Comparison of ENCODE assay signal across 12 mouse cellular contexts in the genomic region with DNA sequence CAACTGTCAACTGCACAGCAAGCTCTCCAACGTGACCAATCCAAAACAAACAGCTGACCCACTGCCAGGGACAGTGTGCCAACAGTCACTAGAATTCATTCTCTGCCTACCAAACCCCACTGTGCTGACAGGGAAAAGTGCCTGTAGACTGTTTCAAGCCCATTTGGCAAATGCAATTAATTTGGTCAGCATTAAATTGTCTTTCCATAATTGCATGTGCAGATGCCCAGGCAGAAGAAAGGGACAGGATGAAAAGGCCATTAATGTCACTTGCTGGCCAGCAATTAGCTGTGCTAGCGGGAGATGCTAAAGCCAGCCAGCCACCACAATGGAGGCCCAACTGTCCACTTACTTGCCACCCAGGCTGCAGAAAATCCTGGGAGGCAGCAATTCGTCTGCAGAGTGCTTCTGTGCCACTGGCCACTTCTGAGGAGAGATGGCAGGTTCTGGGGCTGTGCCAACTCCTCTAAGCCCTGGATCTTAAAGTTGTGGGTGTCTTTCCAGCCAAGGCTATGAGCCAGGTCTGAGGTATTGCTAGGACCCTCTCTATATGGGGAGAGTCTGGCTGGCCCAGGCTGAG.
A peak's percentile ranks its signal among the peaks of the same experiment; 100 is the strongest.
DNase-seq lines count a peak whose midpoint lies in the region; ATAC-seq lines count a peak whose summit lies in the region.
"Had no signal": no experiment of that assay in that cellular context is flagged by ENCODE, and none has a peak within 500 bp of the region (broad histone marks: within the 10 kb centered on the region; RNA-seq: fewer than 3 reads in every experiment).

No protein-coding gene starts in this region.

- H3K36me3 ChIP-seq in forebrain, embryonic 15.5 days: no peaks in the 10 kb centered on the region
- H3K36me3 ChIP-seq in forebrain, embryonic 11.5 days (ENCODE audit: control insufficient read depth, insufficient read depth, low read length): no peaks in the 10 kb centered on the region
- H3K36me3 ChIP-seq in forebrain, embryonic 16.5 days (ENCODE audit: control insufficient read depth, insufficient read depth): no peaks in the 10 kb centered on the region
- H3K36me3 ChIP-seq: limb, embryonic 13.5 days had no signal

- H3K27ac ChIP-seq in forebrain, embryonic 15.5 days (replicated peaks): no peak overlapping the region
- H3K27ac ChIP-seq in forebrain, embryonic 11.5 days (ENCODE audit: low read depth, low read length): no peak overlapping the region
- H3K27ac ChIP-seq in forebrain, embryonic 16.5 days (ENCODE audit: low read length): no peak overlapping the region
- H3K27ac ChIP-seq: limb, embryonic 13.5 days; macrophage had no signal

- no peak overlapping the region for H3K4me2 ChIP-seq in forebrain, embryonic 15.5 days (replicated peaks)
- H3K4me2 ChIP-seq in forebrain, embryonic 11.5 days (ENCODE audit: low read depth, low read length, severe bottlenecking): no peak overlapping the region
- no peak overlapping the region for H3K4me2 ChIP-seq in forebrain, embryonic 16.5 days (ENCODE audit: low read length)
- H3K4me2 ChIP-seq: limb, embryonic 13.5 days had no signal

- H3K4me3 ChIP-seq in forebrain, embryonic 15.5 days: no peak overlapping the region
- H3K4me3 ChIP-seq in forebrain, embryonic 11.5 days (ENCODE audit: low read depth, low read length): no peak overlapping the region
- no peak overlapping the region for H3K4me3 ChIP-seq in forebrain, embryonic 16.5 days (replicated peaks; ENCODE audit: low read length)
- H3K4me3 ChIP-seq: erythroblast, embryonic 14.5 days; limb, embryonic 13.5 days had no signal

- 0 out of 2 replicates have a peak, but pooled peaks cover 2% of the 10 kb centered on the region for H3K27me3 ChIP-seq in forebrain, embryonic 15.5 days
- H3K27me3 ChIP-seq in forebrain, embryonic 11.5 days (ENCODE audit: control insufficient read depth, insufficient read depth, low read length): no peaks in the 10 kb centered on the region
- H3K27me3 ChIP-seq in forebrain, embryonic 16.5 days (replicated peaks; ENCODE audit: control insufficient read depth, insufficient read depth, low read length): peaks cover 7% of the 10 kb centered on the region
- H3K27me3 ChIP-seq: limb, embryonic 13.5 days had no signal

- peaks cover 6% of the 10 kb centered on the region; the same call in 1 of the 2 replicates for H3K4me1 ChIP-seq in forebrain, embryonic 15.5 days
- no peaks in the 10 kb centered on the region for H3K4me1 ChIP-seq in forebrain, embryonic 11.5 days (replicated peaks; ENCODE audit: control insufficient read depth, insufficient read depth, low read length)
- peaks cover 7% of the 10 kb centered on the region for H3K4me1 ChIP-seq in forebrain, embryonic 16.5 days (replicated peaks; ENCODE audit: control insufficient read depth, insufficient read depth, low read length)

- no peak for DNase-seq in forebrain, embryonic 11.5 days (ENCODE audit: low spot score)
- peak; percentile 25 for DNase-seq in right cerebral cortex, postnatal 4 days
- DNase-seq in right cerebral cortex, adult 2 months (ENCODE audit: low spot score in 2 of 2): no peak
- DNase-seq in ovary, postnatal 36 days (ENCODE audit: low spot score): no peak
- DNase-seq in spleen, postnatal 14 days (ENCODE audit: low spot score in 2 of 2): no peak
- DNase-seq in right cerebral cortex, postnatal 36 days (ENCODE audit: low spot score in 2 of 2): no peak
- DNase-seq: gastrocnemius, postnatal 36 days had no signal

- no peak overlapping the region for H3K9ac ChIP-seq in forebrain, embryonic 15.5 days (replicated peaks)
- no peak overlapping the region for H3K9ac ChIP-seq in forebrain, embryonic 11.5 days (ENCODE audit: low read length)
- H3K9ac ChIP-seq in forebrain, embryonic 16.5 days (replicated peaks; ENCODE audit: low read depth, low read length): no peak overlapping the region
- H3K9ac ChIP-seq: limb, embryonic 13.5 days had no signal

- peak; percentile 80 for ATAC-seq in forebrain, embryonic 15.5 days (replicated peaks)
- no peak for ATAC-seq in forebrain, embryonic 11.5 days (replicated peaks; ENCODE audit: low FRiP score)
- ATAC-seq in forebrain, embryonic 16.5 days: peak; percentile 87

- H3K9me3 ChIP-seq in forebrain, embryonic 15.5 days: no peaks in the 10 kb centered on the region
- H3K9me3 ChIP-seq in forebrain, embryonic 11.5 days (ENCODE audit: control insufficient read depth, low read length): no peaks in the 10 kb centered on the region
- H3K9me3 ChIP-seq in forebrain, embryonic 16.5 days (ENCODE audit: control insufficient read depth, low read length): no peaks in the 10 kb centered on the region
- H3K9me3 ChIP-seq: limb, embryonic 13.5 days had no signal

- 7% methylated on average over 3 of the region's 3 CpGs for WGBS in forebrain, embryonic 15.5 days
- 29% methylated on average over 3 of the region's 3 CpGs for WGBS in forebrain, embryonic 11.5 days
- 10% methylated on average over 3 of the region's 3 CpGs for WGBS in forebrain, embryonic 16.5 days
